Comparison of ENCODE assay signal across 14 mouse cellular contexts in the genomic region with DNA sequence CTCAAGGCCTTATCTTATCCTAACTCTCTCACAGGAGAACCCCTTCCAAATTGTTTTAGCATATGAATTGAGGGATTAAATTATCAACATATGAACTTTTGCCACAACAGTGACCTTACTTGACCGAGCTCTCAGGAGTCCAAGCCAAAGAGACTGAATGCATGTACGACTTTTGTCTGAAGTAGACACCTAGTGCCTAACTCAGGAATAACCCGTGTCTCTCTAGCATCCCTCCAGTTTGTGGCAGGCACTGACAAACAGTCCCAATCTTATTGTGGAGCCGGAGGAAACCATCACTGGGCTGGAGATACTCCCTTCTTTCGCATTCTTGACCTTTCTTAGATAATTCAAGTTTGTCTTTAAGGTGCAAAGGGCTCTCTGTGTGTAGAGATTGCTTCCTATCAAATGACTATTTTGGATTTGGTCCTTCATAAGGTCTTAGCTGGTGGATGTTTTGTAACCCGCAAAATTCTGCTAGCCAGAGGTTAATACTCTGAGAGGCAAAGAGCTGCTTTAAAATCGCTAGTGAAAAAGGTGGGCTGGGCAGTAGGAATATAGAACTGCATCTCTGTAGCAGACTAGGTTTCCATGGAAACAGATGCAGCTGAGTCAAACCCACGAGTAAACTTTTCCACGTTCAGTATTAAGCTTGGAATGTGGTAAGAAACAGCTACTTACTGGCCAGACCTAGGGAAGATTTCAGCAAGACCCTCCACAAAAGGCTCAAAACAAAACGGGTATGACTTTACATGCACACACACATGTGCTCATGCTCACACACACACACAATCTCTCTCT. TPM values are rescaled to one million over a fixed set of nuclear protein-coding genes. Genes with fewer than 3 reads are reported as not detected.
DNase-seq lines count a peak whose midpoint lies in the region; ATAC-seq and TF ChIP-seq lines count a peak whose summit lies in the region.
"Had no signal": no experiment of that assay in that cellular context is flagged by ENCODE, and none has a peak within 500 bp of the region (broad histone marks: within the 10 kb centered on the region; RNA-seq: fewer than 3 reads in every experiment).

No protein-coding gene starts in this region.

- no peaks in the 10 kb centered on the region for H3K9me3 ChIP-seq in hindbrain, postnatal 0 days (ENCODE audit: low read length)
- no peaks in the 10 kb centered on the region for H3K9me3 ChIP-seq in hindbrain, embryonic 11.5 days (ENCODE audit: control insufficient read depth, low read length)
- no peaks in the 10 kb centered on the region for H3K9me3 ChIP-seq in midbrain, embryonic 16.5 days (replicated peaks; ENCODE audit: control insufficient read depth, low read length, poor library complexity, severe bottlenecking)
- no peaks in the 10 kb centered on the region for H3K9me3 ChIP-seq in midbrain, embryonic 13.5 days
- H3K9me3 ChIP-seq in limb, embryonic 14.5 days (ENCODE audit: control insufficient read depth, low read length): no peaks in the 10 kb centered on the region
- H3K9me3 ChIP-seq: kidney, embryonic 15.5 days; lung, embryonic 15.5 days; neural tube, embryonic 12.5 days had no signal

- no peak for ATAC-seq in hindbrain, postnatal 0 days
- no peak for ATAC-seq in hindbrain, embryonic 11.5 days (ENCODE audit: low FRiP score)
- ATAC-seq in midbrain, embryonic 16.5 days: peak; percentile 68; the same call in 1 of the 2 replicates
- no peak for ATAC-seq in midbrain, embryonic 13.5 days
- no peak; the same call in 1 of the 2 replicates for ATAC-seq in limb, embryonic 14.5 days (ENCODE audit: low FRiP score, low read depth)
- ATAC-seq: inflammation-experienced regulatory T-cells, adult 6 months had no signal

- no peak for TF ChIP-seq POLR2A in limb, embryonic 14.5 days (IDR thresholded peaks at IDR 0.05; ENCODE audit: borderline replicate concordance, extremely low read depth, insufficient read depth, insufficient read length)

- no peak overlapping the region for H3K27ac ChIP-seq in hindbrain, postnatal 0 days
- H3K27ac ChIP-seq in hindbrain, embryonic 11.5 days (ENCODE audit: low read depth, low read length): no peak overlapping the region
- H3K27ac ChIP-seq in midbrain, embryonic 16.5 days (ENCODE audit: low read length): no peak overlapping the region
- H3K27ac ChIP-seq in midbrain, embryonic 13.5 days: no peak overlapping the region
- 0 out of 2 replicates have a peak overlapping the region, but pooled peaks have one; percentile 65 for H3K27ac ChIP-seq in limb, embryonic 14.5 days (replicated peaks; ENCODE audit: low read depth, low read length)
- H3K27ac ChIP-seq: kidney, embryonic 15.5 days; lung, embryonic 15.5 days; neural tube, embryonic 12.5 days had no signal

- WGBS in hindbrain, postnatal 0 days: 46% methylated on average over 10 of the region's 10 CpGs
- 54% methylated on average over 10 of the region's 10 CpGs for WGBS in hindbrain, embryonic 11.5 days
- WGBS in midbrain, embryonic 16.5 days: 42% methylated on average over 10 of the region's 10 CpGs
- WGBS in midbrain, embryonic 13.5 days: 45% methylated on average over 10 of the region's 10 CpGs
- WGBS in limb, embryonic 14.5 days: 42% methylated on average over 10 of the region's 10 CpGs

- no peaks in the 10 kb centered on the region for H3K36me3 ChIP-seq in hindbrain, postnatal 0 days (ENCODE audit: insufficient read depth, low read length)
- no peaks in the 10 kb centered on the region for H3K36me3 ChIP-seq in hindbrain, embryonic 11.5 days (ENCODE audit: control insufficient read depth, insufficient read depth, low read length)
- no peaks in the 10 kb centered on the region for H3K36me3 ChIP-seq in midbrain, embryonic 16.5 days (ENCODE audit: control insufficient read depth, insufficient read depth, low read length)
- H3K36me3 ChIP-seq in midbrain, embryonic 13.5 days: no peaks in the 10 kb centered on the region
- H3K36me3 ChIP-seq in limb, embryonic 14.5 days (ENCODE audit: control insufficient read depth, insufficient read depth, low read length): no peaks in the 10 kb centered on the region
- H3K36me3 ChIP-seq: kidney, embryonic 15.5 days; lung, embryonic 15.5 days; neural tube, embryonic 12.5 days had no signal

- no peak overlapping the region for H3K9ac ChIP-seq in hindbrain, postnatal 0 days (replicated peaks; ENCODE audit: low read length)
- no peak overlapping the region for H3K9ac ChIP-seq in hindbrain, embryonic 11.5 days (ENCODE audit: low read depth, low read length)
- no peak overlapping the region for H3K9ac ChIP-seq in midbrain, embryonic 16.5 days (ENCODE audit: low read depth, low read length)
- no peak overlapping the region for H3K9ac ChIP-seq in midbrain, embryonic 13.5 days (replicated peaks)
- no peak overlapping the region for H3K9ac ChIP-seq in limb, embryonic 14.5 days (ENCODE audit: low read depth, low read length, severe bottlenecking)
- H3K9ac ChIP-seq: kidney, embryonic 15.5 days; lung, embryonic 15.5 days; neural tube, embryonic 12.5 days had no signal

- DNase-seq in hindbrain, postnatal 0 days (ENCODE audit: low spot score): peak; percentile 50
- no peak for DNase-seq in hindbrain, embryonic 11.5 days (ENCODE audit: low spot score)
- peak; percentile 78 for DNase-seq in ZHBTc4 (ENCODE audit: low read depth, low spot score)
- peak; percentile 52 for DNase-seq in limb, embryonic 14.5 days (ENCODE audit: low spot score)
- DNase-seq in cerebellum, postnatal 36 days: no peak
- no peak for DNase-seq in kidney, postnatal 36 days
- DNase-seq: cerebellum, adult 18-20 months had no signal

- no peaks in the 10 kb centered on the region for H3K27me3 ChIP-seq in hindbrain, postnatal 0 days (ENCODE audit: insufficient read depth, low read length)
- no peaks in the 10 kb centered on the region for H3K27me3 ChIP-seq in hindbrain, embryonic 11.5 days (ENCODE audit: control insufficient read depth, insufficient read depth, low read length)
- H3K27me3 ChIP-seq in midbrain, embryonic 16.5 days (ENCODE audit: control insufficient read depth, insufficient read depth, low read depth, low read length): no peaks in the 10 kb centered on the region
- no peaks in the 10 kb centered on the region for H3K27me3 ChIP-seq in midbrain, embryonic 13.5 days
- H3K27me3 ChIP-seq in limb, embryonic 14.5 days (ENCODE audit: control insufficient read depth, insufficient read depth, low read length): no peaks in the 10 kb centered on the region
- H3K27me3 ChIP-seq: kidney, embryonic 15.5 days; lung, embryonic 15.5 days; neural tube, embryonic 12.5 days had no signal

- H3K4me2 ChIP-seq in hindbrain, postnatal 0 days (ENCODE audit: low read depth, low read length): no peak overlapping the region
- no peak overlapping the region for H3K4me2 ChIP-seq in hindbrain, embryonic 11.5 days (replicated peaks; ENCODE audit: low read depth, low read length)
- no peak overlapping the region for H3K4me2 ChIP-seq in midbrain, embryonic 16.5 days (ENCODE audit: low read length)
- no peak overlapping the region for H3K4me2 ChIP-seq in midbrain, embryonic 13.5 days (replicated peaks)
- no peak overlapping the region for H3K4me2 ChIP-seq in limb, embryonic 14.5 days (replicated peaks; ENCODE audit: low read depth, low read length, severe bottlenecking)
- H3K4me2 ChIP-seq: kidney, embryonic 15.5 days; lung, embryonic 15.5 days; neural tube, embryonic 12.5 days had no signal

- H3K4me1 ChIP-seq in hindbrain, postnatal 0 days (ENCODE audit: insufficient read depth, low read length): no peaks in the 10 kb centered on the region
- no peaks in the 10 kb centered on the region for H3K4me1 ChIP-seq in hindbrain, embryonic 11.5 days (replicated peaks; ENCODE audit: control insufficient read depth, insufficient read depth, low read length)
- peaks cover 13% of the 10 kb centered on the region for H3K4me1 ChIP-seq in midbrain, embryonic 16.5 days (ENCODE audit: control insufficient read depth, insufficient read depth, low read length)
- peaks cover 8% of the 10 kb centered on the region for H3K4me1 ChIP-seq in midbrain, embryonic 13.5 days (replicated peaks)
- H3K4me1 ChIP-seq in limb, embryonic 14.5 days (ENCODE audit: control insufficient read depth, insufficient read depth, low read length): peaks cover 15% of the 10 kb centered on the region
- H3K4me1 ChIP-seq: kidney, embryonic 15.5 days; lung, embryonic 15.5 days; neural tube, embryonic 12.5 days had no signal

- TF ChIP-seq CTCF in hindbrain, postnatal 0 days (IDR thresholded peaks at IDR 0.05; ENCODE audit: low read depth): peak; percentile 33

- no peak overlapping the region for H3K4me3 ChIP-seq in hindbrain, postnatal 0 days (ENCODE audit: low read length)
- H3K4me3 ChIP-seq in hindbrain, embryonic 11.5 days (ENCODE audit: low read depth, low read length): no peak overlapping the region
- H3K4me3 ChIP-seq in midbrain, embryonic 16.5 days (ENCODE audit: low read depth, low read length): no peak overlapping the region
- H3K4me3 ChIP-seq in midbrain, embryonic 13.5 days (replicated peaks): no peak overlapping the region
- no peak overlapping the region for H3K4me3 ChIP-seq in limb, embryonic 14.5 days (replicated peaks; ENCODE audit: low read length)
- H3K4me3 ChIP-seq: kidney, embryonic 15.5 days; lung, embryonic 15.5 days; neural tube, embryonic 12.5 days had no signal

RNA-seq across cellular contexts. Expression of gene Enpp6, which starts 23.9 kb away (rescaled TPM):
- total RNA-seq in hindbrain, postnatal 0 days (2014; rRNA removed): 12.3 and 12.8 TPM in 2 replicates
- polyA plus RNA-seq in hindbrain, postnatal 0 days (2015; fragmentation: Nextera tagmentation; extraction: Ambion mirVana): 4.2 and 5.2 TPM in 2 replicates
- 0.45 and 0.48 TPM in 2 replicates for polyA plus RNA-seq in hindbrain, embryonic 11.5 days (2014; fragmentation: Nextera tagmentation; extraction: Ambion mirVana)
- polyA plus RNA-seq in midbrain, embryonic 16.5 days (2015; fragmentation: Nextera tagmentation; extraction: Ambion mirVana): 0.06 and 0.31 TPM in 2 replicates
- polyA plus RNA-seq in midbrain, embryonic 13.5 days (2015; fragmentation: Nextera tagmentation; extraction: Ambion mirVana): 0.16 and 0.35 TPM in 2 replicates
- polyA plus RNA-seq in limb, embryonic 14.5 days (2012; rRNA removed): 0.49 and 0.92 TPM in 2 replicates
- 1.3 and 1.7 TPM in 2 replicates for polyA plus RNA-seq in limb, embryonic 14.5 days (2014; fragmentation: Nextera tagmentation; extraction: Ambion mirVana)
- total RNA-seq: granulocyte monocyte progenitor cell, adult 5-6 weeks had no signal

Comparison
In these comparisons a context has a peak if more than half of its experiments do, and no peak if none do; other contexts are left out.
1. DNase-seq: peak in hindbrain, postnatal 0 days (single experiment), ZHBTc4 (single experiment) and limb, embryonic 14.5 days (single experiment); none in hindbrain, embryonic 11.5 days (single experiment), cerebellum, postnatal 36 days (0 of 2) and kidney, postnatal 36 days (0 of 2).